Mouse (Mus musculus) MEL (cell line): ENCODE results near the gene Zc3hav1l.

ENCODE experiments used
- CHD2 ChIP-seq: IDR thresholded peaks from 2 replicates; pipeline ENCODE4 v1.6.1; 2011; ENCODE audit warnings: low read length, improper control_type of control experiment
- CTCF ChIP-seq, 3 experiments: IDR thresholded peaks in 2 of 3; conservative IDR thresholded peaks in 1 of 3; 2 replicates each; pipeline ENCODE4 v1.5.1; 2011 to 2012; ENCODE audit warnings: low read length in 3 of 3, low read depth in 2 of 3, mild to moderate bottlenecking in 2 of 3, improper control_type of control experiment in 1 of 3, inconsistent platforms in 1 of 3, mixed read lengths in 1 of 3, moderate library complexity in 1 of 3; ENCODE audit not compliant: control insufficient read depth in 1 of 3, insufficient read depth in 1 of 3, poor library complexity in 1 of 3, severe bottlenecking in 1 of 3
- EP300 ChIP-seq, 2 experiments: IDR thresholded peaks; 2 replicates each; pipeline ENCODE4 v1.6.1; 2011; ENCODE audit warnings: improper control_type of control experiment in 2 of 2, low read length in 2 of 2, low read depth in 1 of 2, mild to moderate bottlenecking in 1 of 2
- JUND ChIP-seq: IDR thresholded peaks from 2 replicates; pipeline ENCODE4 v1.6.1; 2011; ENCODE audit warnings: low read depth, mild to moderate bottlenecking, improper control_type of control experiment, low read length
- MAX ChIP-seq: IDR thresholded peaks from 2 replicates; pipeline ENCODE4 v1.6.1; 2011; ENCODE audit warnings: low read length, improper control_type of control experiment
- MYC ChIP-seq: IDR thresholded peaks from 2 replicates; pipeline ENCODE4 v1.6.1; 2011; ENCODE audit warnings: low read depth, mild to moderate bottlenecking, low read length, improper control_type of control experiment, moderate library complexity
- POLR2A ChIP-seq, 2 experiments: IDR thresholded peaks; 2 replicates each; pipeline ENCODE4 v1.6.1; 2011 to 2012; ENCODE audit warnings: low read length in 2 of 2, mild to moderate bottlenecking in 2 of 2, control low read depth in 1 of 2, improper control_type of control experiment in 1 of 2, low read depth in 1 of 2, moderate library complexity in 1 of 2; ENCODE audit not compliant: control insufficient read depth in 1 of 2, insufficient read depth in 1 of 2, poor library complexity in 1 of 2
- RCOR1 ChIP-seq: IDR thresholded peaks from 2 replicates; pipeline ENCODE4 v1.6.1; 2012; ENCODE audit warnings: low read depth, mild to moderate bottlenecking, inconsistent platforms, low read length, improper control_type of control experiment
- TAL1 ChIP-seq: IDR thresholded peaks from 2 replicates; pipeline ENCODE4 v1.6.1; 2012; ENCODE audit warnings: mild to moderate bottlenecking, inconsistent platforms, low read length, moderate library complexity, mixed read lengths
- ZKSCAN1 ChIP-seq: IDR thresholded peaks from 2 replicates; pipeline ENCODE4 v1.6.1; 2012; ENCODE audit warnings: low read depth, mild to moderate bottlenecking, inconsistent platforms, low read length, improper control_type of control experiment, moderate library complexity

DNA sequence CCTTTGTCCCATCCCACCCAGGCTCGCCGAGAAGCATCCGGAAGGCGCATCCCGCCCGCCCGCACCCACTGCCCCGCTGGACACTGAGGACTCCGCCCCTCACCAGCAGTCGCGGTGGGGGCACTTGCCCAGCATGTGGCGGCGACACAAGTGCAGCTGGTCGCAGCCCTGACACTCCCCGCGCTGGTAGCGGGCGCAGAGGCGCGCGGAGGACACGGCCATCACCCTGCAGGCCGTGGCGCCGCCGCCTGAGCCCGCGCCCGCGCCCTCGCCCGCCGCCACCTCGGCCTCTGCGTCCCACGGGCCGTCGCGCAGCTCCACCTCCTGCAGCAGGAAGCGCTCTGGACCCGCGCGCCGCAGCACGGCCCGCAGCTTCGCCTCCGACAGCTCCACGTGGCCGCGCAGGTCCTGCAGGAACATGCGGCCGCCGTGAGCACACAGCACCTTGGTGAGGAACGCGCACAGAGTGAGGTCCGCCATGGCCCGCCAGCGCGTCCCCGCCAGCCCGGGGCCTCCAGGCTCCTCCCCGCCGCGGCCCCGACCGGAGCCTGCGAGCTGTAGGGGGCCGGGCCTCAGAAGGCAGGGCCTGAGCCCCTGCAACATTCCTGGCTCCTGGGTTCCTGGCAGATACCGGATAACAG is at the start of gene Zc3hav1l:
- TF ChIP-seq MAX (peak; percentile 86), JUND (no peak), CTCF (IDR thresholded peaks at IDR 0.05 in 2 of 3, conservative IDR thresholded peaks at IDR 0.05 in 1 of 3; ENCODE audit: control insufficient read depth in 1 of 3, insufficient read depth in 1 of 3, low read depth in 2 of 3, low read length in 3 of 3, poor library complexity in 1 of 3, severe bottlenecking in 1 of 3) (no peak), TAL1 (no peak), POLR2A (IDR thresholded peaks at IDR 0.05; ENCODE audit: control insufficient read depth in 1 of 2, insufficient read depth in 1 of 2, low read depth in 1 of 2, low read length in 2 of 2, poor library complexity in 1 of 2) (peak; percentile 72 to 95; a peak in 3 of 4 replicates), RCOR1 (no peak), ZKSCAN1 (no peak), CHD2 (no peak), EP300 (IDR thresholded peaks at IDR 0.05; ENCODE audit: low read depth in 1 of 2, low read length in 2 of 2) (no peak), MYC (peak; percentile 67; the same call in 1 of the 2 replicates)
